15 mouse cellular contexts compared by ENCODE assay signal in genomic region chr2:122686665-122687064, GRCm38 (mm10). TPM values are rescaled to one million over a fixed set of nuclear protein-coding genes. Genes with fewer than 3 reads are reported as not detected.
"Had no signal": no experiment of that assay in that cellular context is flagged by ENCODE, and none has a peak within 500 bp of the region (broad histone marks: within the 10 kb centered on the region; RNA-seq: fewer than 3 reads in every experiment).

No protein-coding gene starts in this region.

- H3K27ac ChIP-seq: kidney, postnatal 0 days; limb, embryonic 13.5 days; liver, embryonic 15.5 days; lung, embryonic 15.5 days; midbrain, embryonic 13.5 days; neural tube, embryonic 15.5 days had no signal

- H3K4me2 ChIP-seq: limb, embryonic 13.5 days; liver, embryonic 15.5 days; lung, embryonic 15.5 days; midbrain, embryonic 13.5 days; neural tube, embryonic 15.5 days had no signal

- DNase-seq: kidney, adult 9 months; kidney, postnatal 36 days; layer of hippocampus, adult 9-11 months; right cerebral cortex, adult 18-20 months; right cerebral cortex, postnatal 25 days; thymus, postnatal 25 days had no signal

- H3K4me3 ChIP-seq: limb, embryonic 13.5 days; liver, embryonic 15.5 days; lung, embryonic 15.5 days; midbrain, embryonic 13.5 days; myocyte; neural tube, embryonic 15.5 days had no signal

- ATAC-seq: intestine, postnatal 0 days; midbrain, embryonic 13.5 days had no signal

- H3K36me3 ChIP-seq: liver, embryonic 15.5 days; lung, embryonic 15.5 days; midbrain, embryonic 13.5 days had no signal

- H3K9ac ChIP-seq: limb, embryonic 13.5 days; liver, embryonic 15.5 days; lung, embryonic 15.5 days; midbrain, embryonic 13.5 days; neural tube, embryonic 15.5 days had no signal

- H3K4me1 ChIP-seq: limb, embryonic 13.5 days; liver, embryonic 15.5 days; lung, embryonic 15.5 days; midbrain, embryonic 13.5 days; neural tube, embryonic 15.5 days had no signal

- H3K27me3 ChIP-seq: limb, embryonic 13.5 days; liver, embryonic 15.5 days; lung, embryonic 15.5 days; midbrain, embryonic 13.5 days; neural tube, embryonic 15.5 days had no signal

RNA-seq across cellular contexts. Expression of gene AA467197, which starts 49.9 kb away (rescaled TPM):
- polyA plus RNA-seq: liver, adult 2 months; midbrain, embryonic 13.5 days had no signal
